Mouse (Mus musculus) stomach, embryonic 14.5 days (tissue): Measurements from ENCODE around the gene Prkar2b. TPM values are rescaled to one million over a fixed set of nuclear protein-coding genes. Genes with fewer than 3 reads are reported as not detected.

Experiments
- polyA plus RNA-seq: library from polyadenylated mRNA; unstranded; fragments of >200 nt; fragmentation: Nextera tagmentation; extraction: Ambion mirVana; gene quantifications from 2 replicates; pipeline ENCODE4 v1.2.1, GENCODE M21; 2014

Gene Prkar2b
- polyA plus RNA-seq, 1 experiment from 2014 or later: 34.0 TPM

Other genes starting within 250 kb of the Prkar2b start
- 143 and 153 TPM in 2 replicates for gene Hbp1, start 110.8 kb downstream of the Prkar2b start, polyA plus RNA-seq
- 3.9 and 4.0 TPM in 2 replicates for gene Pik3cg, start 147.4 kb upstream of the Prkar2b start, polyA plus RNA-seq